Mouse (Mus musculus): ENCODE data around the gene Ntn1. TPM values are rescaled to one million over a fixed set of nuclear protein-coding genes. Genes with fewer than 3 reads are reported as not detected.

Ntn1 gene
- polyA plus RNA-seq, 1 experiment from 2014 or later = 10.2 TPM

DNA sequence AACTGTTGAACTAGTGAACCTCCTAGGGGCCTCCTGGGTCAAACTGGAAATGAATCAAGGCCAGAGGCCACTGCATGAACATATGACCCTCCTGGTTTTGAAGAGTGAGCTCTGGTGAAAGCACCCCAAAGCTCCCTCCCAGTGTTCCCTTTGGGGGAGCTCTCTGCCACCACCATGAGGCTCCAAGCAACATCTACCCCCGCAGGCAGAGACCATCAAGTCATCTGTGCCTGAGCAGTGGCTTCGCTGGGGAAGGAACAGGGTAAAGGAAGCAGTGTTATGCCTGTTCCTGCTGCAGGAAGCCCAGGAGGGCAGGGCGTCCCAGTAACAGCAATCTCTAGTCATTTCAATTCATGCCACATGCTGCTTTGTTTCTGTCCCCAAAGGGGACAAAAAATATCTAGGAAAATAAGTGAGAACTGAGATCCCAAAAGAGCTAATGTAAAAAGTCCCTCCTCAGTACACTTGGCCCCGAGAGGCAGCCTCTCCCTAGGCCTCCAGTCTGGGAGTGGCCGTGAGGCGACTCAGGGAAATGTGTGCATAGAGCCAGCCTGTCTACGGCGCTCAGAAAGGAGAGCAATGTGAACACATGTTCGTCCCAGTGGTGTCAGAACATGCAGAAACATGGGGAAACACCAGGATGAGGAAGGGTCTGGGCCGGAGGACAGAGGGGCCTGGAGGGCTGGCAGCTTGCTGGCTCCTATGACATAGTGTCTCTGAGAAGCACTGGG lies 139.3 kb downstream of the Ntn1 start:
- no peak for ATAC-seq (ENCODE audit: insufficient number of reproducible peaks, insufficient read depth, low FRiP score, low TSS enrichment, low read depth)
- no peak overlapping the region for H3K4me3 ChIP-seq (replicated peaks)
- no peaks in the 10 kb centered on the region for H3K36me3 ChIP-seq
- WGBS = 74% methylated on average over 10 of the region's 10 CpGs
- H3K27me3 ChIP-seq = no peaks in the 10 kb centered on the region; the same call in none of the 2 replicates
- no peak overlapping the region for H3K4me2 ChIP-seq
- H3K9me3 ChIP-seq = no peaks in the 10 kb centered on the region
- peaks cover 6% of the 10 kb centered on the region for H3K4me1 ChIP-seq (replicated peaks)
- no peak overlapping the region for H3K27ac ChIP-seq
- no peak overlapping the region for H3K9ac ChIP-seq (replicated peaks)

DNA sequence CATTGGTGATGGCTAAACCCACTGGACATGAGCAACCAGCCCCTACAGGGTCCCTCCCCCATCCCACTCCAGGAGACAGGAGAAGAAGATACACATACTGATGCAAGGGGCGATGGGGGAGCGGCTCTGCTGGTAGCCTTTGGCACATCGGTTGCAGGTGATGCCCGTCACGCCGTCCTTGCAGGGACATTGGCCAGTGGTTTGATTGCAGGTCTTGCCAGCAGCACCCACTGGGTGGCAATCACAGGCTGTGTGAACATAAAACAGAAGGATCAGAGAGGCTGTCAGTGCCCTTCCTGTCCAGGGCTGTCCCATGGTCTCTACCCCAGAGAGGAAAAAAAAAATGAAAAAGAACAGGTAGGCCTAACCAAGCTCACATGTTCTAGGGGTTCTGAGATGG lies 140.2 kb downstream of the Ntn1 start:
- Histone ChIP-seq H3K9me3 (no peaks in the 10 kb centered on the region), H3K4me1 (replicated peaks) (peaks cover 6% of the 10 kb centered on the region), H3K27me3 (no peaks in the 10 kb centered on the region; the same call in none of the 2 replicates), H3K4me2 (no peak overlapping the region), H3K4me3 (replicated peaks) (no peak overlapping the region), H3K27ac (no peak overlapping the region), H3K9ac (replicated peaks) (no peak overlapping the region), H3K36me3 (no peaks in the 10 kb centered on the region)
- no peak for ATAC-seq (ENCODE audit: insufficient number of reproducible peaks, insufficient read depth, low FRiP score, low TSS enrichment, low read depth)
- WGBS = 97% methylated on average over 6 of the region's 6 CpGs

DNA sequence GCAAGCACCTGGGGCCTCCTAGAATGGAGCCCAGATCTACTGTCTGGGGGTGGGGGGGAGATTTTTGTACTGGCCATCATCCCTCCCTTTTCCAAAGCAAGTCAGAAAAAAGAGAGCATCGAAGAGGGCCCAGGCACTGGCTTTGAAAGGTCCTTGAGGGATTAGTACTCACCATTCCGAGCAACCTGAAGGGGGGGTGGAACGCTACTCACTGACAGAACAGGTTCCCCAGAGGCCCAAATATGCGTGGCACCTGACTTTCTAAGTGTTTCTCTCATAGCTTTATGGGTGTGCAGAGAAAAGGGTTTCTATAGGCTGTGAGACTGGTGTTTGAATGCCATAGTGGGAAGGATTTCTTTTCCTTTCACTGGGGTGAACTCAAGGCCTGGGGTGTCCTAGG lies 142.1 kb downstream of the Ntn1 start:
- 91% methylated on average over 4 of the region's 4 CpGs for WGBS
- Histone ChIP-seq H3K9me3 (no peaks in the 10 kb centered on the region), H3K27me3 (no peaks in the 10 kb centered on the region; the same call in none of the 2 replicates), H3K4me1 (replicated peaks) (peaks cover 6% of the 10 kb centered on the region), H3K9ac (replicated peaks) (no peak overlapping the region), H3K36me3 (no peaks in the 10 kb centered on the region), H3K4me2 (no peak overlapping the region), H3K27ac (no peak overlapping the region), H3K4me3 (replicated peaks) (no peak overlapping the region)
- ATAC-seq (ENCODE audit: insufficient number of reproducible peaks, insufficient read depth, low FRiP score, low TSS enrichment, low read depth) = no peak

DNA sequence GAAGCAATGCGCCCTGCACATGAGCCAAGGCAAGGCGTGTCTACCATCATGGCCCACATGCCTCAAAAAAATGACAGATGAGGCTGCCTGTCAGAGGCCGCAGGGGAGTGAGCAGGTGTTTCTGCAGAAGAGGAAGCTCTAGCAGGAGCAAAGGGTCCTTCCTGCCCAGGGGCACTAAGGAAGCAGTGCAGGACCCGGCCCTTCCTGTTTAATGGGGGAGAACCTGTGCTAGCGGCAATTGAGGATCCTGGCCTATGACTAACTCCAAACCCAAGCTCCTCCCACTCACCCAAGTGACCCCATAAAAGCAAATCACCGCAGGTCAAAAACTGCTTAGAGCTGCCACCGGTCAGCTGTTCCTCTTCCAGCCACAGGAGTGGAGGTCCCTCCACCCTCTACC lies 147.1 kb downstream of the Ntn1 start:
- 60% methylated on average over 7 of the region's 7 CpGs for WGBS
- H3K4me3 ChIP-seq (replicated peaks) = no peak overlapping the region
- no peak for ATAC-seq (ENCODE audit: insufficient number of reproducible peaks, insufficient read depth, low FRiP score, low TSS enrichment, low read depth)
- no peak overlapping the region for H3K27ac ChIP-seq
- H3K36me3 ChIP-seq = no peaks in the 10 kb centered on the region
- H3K27me3 ChIP-seq = no peaks in the 10 kb centered on the region
- peaks cover 3% of the 10 kb centered on the region; the same call in 1 of the 2 replicates for H3K4me1 ChIP-seq (replicated peaks)
- no peaks in the 10 kb centered on the region for H3K9me3 ChIP-seq
- H3K9ac ChIP-seq (replicated peaks) = no peak overlapping the region
- H3K4me2 ChIP-seq = no peak overlapping the region

DNA sequence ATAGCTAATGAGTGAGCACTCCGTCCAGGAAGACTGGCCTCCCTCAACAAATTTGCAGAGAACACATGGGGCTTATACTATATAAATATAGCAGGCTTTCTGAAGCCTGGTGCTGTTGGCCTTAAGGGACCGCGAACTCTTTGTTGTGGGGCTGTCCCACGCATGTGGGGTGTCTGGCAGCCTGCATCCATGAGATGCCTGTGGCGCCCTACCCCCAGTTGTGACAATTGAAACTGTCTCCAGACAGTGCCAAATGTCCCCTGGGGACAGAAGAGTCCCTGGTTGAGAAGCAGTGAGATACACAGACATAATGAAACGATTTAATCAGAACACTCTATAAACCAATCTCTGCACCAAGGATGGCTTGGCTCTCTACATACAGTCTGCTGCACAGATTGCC lies 150.5 kb downstream of the Ntn1 start:
- Histone ChIP-seq H3K36me3 (0 out of 2 replicates have a peak, but pooled peaks cover 1% of the 10 kb centered on the region), H3K9ac (replicated peaks) (no peak overlapping the region), H3K9me3 (no peaks in the 10 kb centered on the region), H3K4me3 (replicated peaks) (no peak overlapping the region), H3K27me3 (peaks cover 2% of the 10 kb centered on the region; the same call in 1 of the 2 replicates), H3K4me2 (no peak overlapping the region), H3K4me1 (replicated peaks) (peaks cover 3% of the 10 kb centered on the region; the same call in 1 of the 2 replicates), H3K27ac (no peak overlapping the region)
- 69% methylated on average over 6 of the region's 6 CpGs for WGBS
- no peak for ATAC-seq (ENCODE audit: insufficient number of reproducible peaks, insufficient read depth, low FRiP score, low TSS enrichment, low read depth)

DNA sequence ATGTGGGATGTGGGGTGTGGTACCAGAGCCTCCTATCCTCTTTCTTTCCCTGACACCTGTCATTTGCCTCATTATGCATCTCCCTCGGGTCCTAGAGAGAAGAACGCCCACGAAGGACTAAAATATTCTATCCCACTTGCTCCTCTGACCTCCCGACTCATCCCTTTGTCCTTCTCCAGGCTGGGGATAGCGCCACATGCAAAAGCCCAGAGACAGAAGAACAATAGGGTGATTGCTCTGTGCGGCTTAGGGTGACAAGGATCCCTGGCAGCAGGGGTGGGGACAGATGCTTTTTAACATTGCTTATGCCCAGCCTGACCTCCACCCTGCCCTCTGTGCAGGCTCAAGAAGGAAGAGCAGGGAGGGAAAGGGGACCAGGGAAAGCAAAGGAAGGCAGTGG lies 152.7 kb downstream of the Ntn1 start:
- no peak overlapping the region for H3K4me2 ChIP-seq
- H3K27ac ChIP-seq = no peak overlapping the region
- H3K9me3 ChIP-seq = peaks cover 4% of the 10 kb centered on the region; the same call in 1 of the 2 replicates
- peaks cover 3% of the 10 kb centered on the region; the same call in 1 of the 2 replicates for H3K4me1 ChIP-seq (replicated peaks)
- no peak overlapping the region for H3K9ac ChIP-seq (replicated peaks)
- H3K36me3 ChIP-seq = 0 out of 2 replicates have a peak, but pooled peaks cover 4% of the 10 kb centered on the region
- ATAC-seq (ENCODE audit: insufficient number of reproducible peaks, insufficient read depth, low FRiP score, low TSS enrichment, low read depth) = no peak
- no peak overlapping the region for H3K4me3 ChIP-seq (replicated peaks)
- 62% methylated on average over 6 of the region's 6 CpGs for WGBS
- H3K27me3 ChIP-seq = peaks cover 10% of the 10 kb centered on the region

DNA sequence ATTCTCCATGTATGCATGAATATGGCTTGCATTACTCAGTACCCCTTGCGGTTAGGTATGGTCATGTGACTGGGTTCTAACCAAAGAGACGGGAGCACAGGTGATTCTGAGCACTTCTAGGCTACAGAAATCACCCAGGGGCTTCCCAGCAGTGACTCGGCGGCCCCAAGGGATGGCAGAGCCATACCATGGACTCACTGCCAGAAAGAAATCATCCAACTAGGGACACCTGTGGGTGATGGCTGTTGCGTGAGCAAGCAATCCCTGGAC lies 155.7 kb downstream of the Ntn1 start:
- Histone ChIP-seq H3K4me3 (replicated peaks) (no peak overlapping the region), H3K27ac (no peak overlapping the region), H3K4me2 (no peak overlapping the region), H3K36me3 (0 out of 2 replicates have a peak, but pooled peaks cover 4% of the 10 kb centered on the region), H3K4me1 (replicated peaks) (no peaks in the 10 kb centered on the region; the same call in 1 of the 2 replicates), H3K9me3 (peaks cover 4% of the 10 kb centered on the region; the same call in 1 of the 2 replicates), H3K27me3 (peaks cover 10% of the 10 kb centered on the region), H3K9ac (replicated peaks) (no peak overlapping the region)
- 83% methylated on average over 5 of the region's 5 CpGs for WGBS
- no peak for ATAC-seq (ENCODE audit: insufficient number of reproducible peaks, insufficient read depth, low FRiP score, low TSS enrichment, low read depth)

DNA sequence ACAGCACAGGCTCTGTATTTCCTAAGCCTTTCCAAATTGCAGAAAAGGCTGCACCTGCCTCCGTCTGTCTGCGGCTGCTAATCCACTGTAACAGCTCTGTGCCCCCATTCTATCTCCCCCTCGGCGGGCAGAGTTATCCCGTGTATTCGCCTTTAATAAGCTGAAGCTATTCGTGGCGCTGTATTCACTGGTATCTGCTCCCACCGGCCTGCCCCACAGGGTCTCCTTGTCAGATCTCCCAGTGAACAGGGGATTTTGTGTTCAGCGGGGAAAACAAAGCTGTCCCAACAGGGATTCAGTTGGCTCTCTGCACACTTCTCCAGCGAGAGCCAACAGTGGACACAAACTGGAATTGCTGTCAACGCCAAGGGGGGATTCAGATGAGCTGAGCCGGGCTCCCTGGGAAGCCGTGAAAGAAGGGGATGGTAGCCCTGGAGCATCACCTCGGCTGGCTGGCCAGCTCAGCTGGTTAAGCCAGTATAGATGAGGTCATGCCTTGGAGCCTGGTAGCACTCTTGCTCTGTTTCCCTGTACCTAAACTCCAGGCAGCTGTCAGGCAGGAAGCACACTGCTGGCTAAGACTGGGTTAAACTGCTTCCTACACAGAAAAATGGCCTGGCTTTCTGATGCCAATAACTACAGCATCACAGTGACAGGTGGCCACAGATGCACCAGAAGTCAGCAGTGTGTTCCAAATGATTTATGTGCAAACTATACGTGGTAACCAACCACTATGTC lies 156.2 kb downstream of the Ntn1 start:
- H3K36me3 ChIP-seq = 0 out of 2 replicates have a peak, but pooled peaks cover 4% of the 10 kb centered on the region
- H3K4me2 ChIP-seq = no peak overlapping the region
- no peak overlapping the region for H3K4me3 ChIP-seq (replicated peaks)
- H3K4me1 ChIP-seq (replicated peaks) = peaks cover 5% of the 10 kb centered on the region; the same call in 1 of the 2 replicates
- H3K9me3 ChIP-seq = peaks cover 4% of the 10 kb centered on the region; the same call in 1 of the 2 replicates
- no peak for ATAC-seq (ENCODE audit: insufficient number of reproducible peaks, insufficient read depth, low FRiP score, low TSS enrichment, low read depth)
- H3K9ac ChIP-seq (replicated peaks) = no peak overlapping the region
- peaks cover 10% of the 10 kb centered on the region for H3K27me3 ChIP-seq
- WGBS = 81% methylated on average over 16 of the region's 16 CpGs
- no peak overlapping the region for H3K27ac ChIP-seq

DNA sequence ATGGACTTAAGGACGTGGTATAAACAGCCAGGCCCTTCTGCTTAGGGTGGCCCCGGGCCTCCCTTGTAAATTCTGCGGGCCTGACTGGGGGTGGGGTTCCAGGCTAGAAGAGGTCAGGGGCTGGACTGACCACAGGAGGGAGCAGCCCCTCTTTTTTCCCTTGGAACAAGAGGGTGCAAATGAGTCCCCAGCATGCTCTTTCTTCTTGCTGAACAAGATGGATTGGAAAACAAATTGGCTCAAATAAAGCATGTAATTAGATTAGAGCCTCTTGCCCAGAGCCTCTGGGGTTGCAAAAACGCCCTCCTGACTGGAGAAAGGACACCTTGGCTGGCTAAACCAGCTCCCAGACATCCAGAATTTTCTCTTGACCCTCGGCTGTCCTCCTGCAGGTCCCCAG lies 160.9 kb downstream of the Ntn1 start:
- WGBS = 19% methylated on average over 5 of the region's 5 CpGs
- Histone ChIP-seq H3K27ac (no peak overlapping the region), H3K4me1 (replicated peaks) (peaks cover 18% of the 10 kb centered on the region), H3K4me2 (no peak overlapping the region), H3K9me3 (peaks cover 4% of the 10 kb centered on the region; the same call in 1 of the 2 replicates), H3K9ac (replicated peaks) (no peak overlapping the region), H3K36me3 (no peaks in the 10 kb centered on the region), H3K27me3 (peaks cover 15% of the 10 kb centered on the region), H3K4me3 (replicated peaks) (no peak overlapping the region)
- no peak for ATAC-seq (ENCODE audit: insufficient number of reproducible peaks, insufficient read depth, low FRiP score, low TSS enrichment, low read depth)

DNA sequence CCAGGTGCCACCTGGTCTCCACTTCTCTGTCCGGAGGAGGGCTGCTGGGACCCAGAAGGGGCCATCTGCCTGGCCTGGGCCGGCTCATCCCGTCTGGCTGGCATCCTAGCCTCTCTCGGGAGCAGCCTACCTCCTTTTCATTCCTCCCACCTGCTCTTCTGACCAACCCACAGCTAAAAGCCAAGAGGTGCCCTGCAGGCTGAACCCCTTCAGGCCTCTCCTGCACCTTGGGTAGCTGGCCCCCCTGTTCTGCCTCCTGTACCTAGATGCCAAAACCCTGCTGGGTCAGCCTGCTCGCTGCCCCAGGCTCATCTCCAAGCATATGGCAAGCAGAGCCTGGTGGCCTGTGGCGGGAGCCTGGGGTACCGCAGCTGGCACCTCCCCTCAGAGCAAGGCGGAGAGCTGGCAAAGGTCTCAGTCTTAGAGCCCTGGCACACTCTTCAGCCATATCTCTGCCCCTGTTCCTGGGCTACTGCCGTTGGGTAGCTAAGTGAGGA lies 167.1 kb downstream of the Ntn1 start:
- no peak overlapping the region for H3K4me3 ChIP-seq (replicated peaks)
- no peak for ATAC-seq (ENCODE audit: insufficient number of reproducible peaks, insufficient read depth, low FRiP score, low TSS enrichment, low read depth)
- peaks cover 10% of the 10 kb centered on the region for H3K27me3 ChIP-seq
- WGBS = 89% methylated on average over 9 of the region's 9 CpGs
- H3K27ac ChIP-seq = no peak overlapping the region
- peaks cover 21% of the 10 kb centered on the region for H3K4me1 ChIP-seq (replicated peaks)
- H3K36me3 ChIP-seq = no peaks in the 10 kb centered on the region
- peaks cover 7% of the 10 kb centered on the region; the same call in 1 of the 2 replicates for H3K9me3 ChIP-seq
- no peak overlapping the region for H3K4me2 ChIP-seq
- no peak overlapping the region for H3K9ac ChIP-seq (replicated peaks)

DNA sequence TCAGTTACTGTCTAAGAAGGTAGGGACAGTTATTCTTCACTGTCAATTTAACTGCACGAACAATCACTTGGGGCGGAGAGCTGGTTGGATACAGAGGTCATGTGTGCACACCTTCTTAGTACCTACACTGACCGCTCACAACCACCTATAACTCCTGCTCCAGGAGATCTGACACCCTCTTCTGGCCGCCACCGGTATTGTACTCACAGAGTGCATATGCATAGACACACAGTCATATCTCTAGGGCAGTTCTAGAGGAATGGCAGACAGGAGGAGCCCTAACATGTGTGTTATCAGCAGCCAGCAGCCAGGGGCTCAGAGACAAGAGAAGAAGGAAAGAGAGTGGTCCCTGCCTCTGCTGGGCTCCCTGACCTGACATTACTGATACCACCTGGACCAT lies 169.1 kb downstream of the Ntn1 start:
- Histone ChIP-seq H3K4me1 (replicated peaks) (peaks cover 16% of the 10 kb centered on the region), H3K36me3 (no peaks in the 10 kb centered on the region), H3K4me2 (no peak overlapping the region), H3K27me3 (peaks cover 4% of the 10 kb centered on the region), H3K9ac (replicated peaks) (no peak overlapping the region), H3K9me3 (peaks cover 7% of the 10 kb centered on the region; the same call in 1 of the 2 replicates), H3K27ac (no peak overlapping the region), H3K4me3 (replicated peaks) (no peak overlapping the region)
- WGBS = 97% methylated on average over 5 of the region's 5 CpGs
- no peak for ATAC-seq (ENCODE audit: insufficient number of reproducible peaks, insufficient read depth, low FRiP score, low TSS enrichment, low read depth)
